Mouse (Mus musculus) adrenal gland, postnatal 4 days (tissue): ENCODE data around the gene Iqcn. TPM values are rescaled to one million over a fixed set of nuclear protein-coding genes. Genes with fewer than 3 reads are reported as not detected.

Experiments
- DNase-seq, 2 experiments: peaks; one replicate each; pipeline ENCODE4 v3.0.0; 2021 to 2022; ENCODE audit warnings: low spot score in 2 of 2, mixed read lengths in 2 of 2
- total RNA-seq, 2 experiments: library from RNA; stranded (reverse); gene quantifications; 2 replicates each; pipeline ENCODE4 v1.2.3; 2021

Iqcn gene
- total RNA-seq, 2 experiments from 2014 or later, result 0.14 to 0.25 TPM

DNA sequence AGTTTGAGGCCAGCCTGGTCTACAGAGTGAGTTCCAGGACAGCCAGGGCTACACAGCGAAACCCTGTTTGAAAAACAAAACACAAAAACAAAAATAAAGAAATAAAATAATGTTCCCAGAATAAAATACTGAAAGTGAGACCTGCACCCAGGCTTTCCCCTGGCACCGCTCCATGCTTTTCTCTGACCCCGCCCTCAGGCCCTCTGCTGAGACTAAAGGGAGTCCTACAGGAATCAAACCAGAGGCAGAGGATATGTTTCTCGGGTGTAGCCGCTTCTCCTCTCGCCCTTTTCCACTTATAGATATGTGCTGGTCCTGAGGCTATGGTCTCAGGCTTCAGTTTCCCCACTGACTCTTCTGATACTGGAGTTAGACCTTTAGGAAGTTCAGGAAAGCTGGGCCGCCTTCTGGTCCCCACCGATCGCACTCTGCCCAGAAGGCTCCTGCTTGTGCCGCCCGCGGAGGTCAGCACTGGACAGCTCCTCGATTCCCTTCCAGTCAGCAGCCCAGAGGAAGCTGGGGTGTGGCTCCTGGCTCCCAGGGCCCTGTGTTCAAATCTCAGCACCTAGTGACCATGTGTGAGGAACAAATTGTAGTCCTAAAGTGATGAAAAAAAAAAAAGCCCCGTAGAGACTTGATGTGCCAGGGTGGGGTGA is 22.7 kb downstream of the Iqcn start:
- DNase-seq, result no peak

DNA sequence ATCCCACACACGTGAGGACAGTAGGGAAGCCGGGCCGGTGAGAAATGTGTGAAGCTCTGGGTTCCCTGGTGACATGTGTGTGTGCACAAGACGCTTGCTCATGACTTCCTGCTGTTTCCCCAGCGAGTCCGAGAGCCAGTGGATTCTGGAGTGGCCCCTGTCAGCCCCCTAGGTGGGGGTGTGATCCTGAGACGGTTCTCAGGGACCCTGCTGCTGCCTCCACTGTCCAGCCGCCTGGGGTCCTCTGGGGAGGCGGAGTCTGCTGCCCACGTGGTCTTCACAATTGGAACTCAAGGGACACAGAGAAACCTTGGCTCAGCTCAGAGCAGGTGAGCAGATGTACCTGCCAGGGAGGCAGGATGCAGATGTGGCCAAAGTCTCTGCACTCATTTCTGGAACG is 23.5 kb downstream of the Iqcn start:
- DNase-seq, result no peak

DNA sequence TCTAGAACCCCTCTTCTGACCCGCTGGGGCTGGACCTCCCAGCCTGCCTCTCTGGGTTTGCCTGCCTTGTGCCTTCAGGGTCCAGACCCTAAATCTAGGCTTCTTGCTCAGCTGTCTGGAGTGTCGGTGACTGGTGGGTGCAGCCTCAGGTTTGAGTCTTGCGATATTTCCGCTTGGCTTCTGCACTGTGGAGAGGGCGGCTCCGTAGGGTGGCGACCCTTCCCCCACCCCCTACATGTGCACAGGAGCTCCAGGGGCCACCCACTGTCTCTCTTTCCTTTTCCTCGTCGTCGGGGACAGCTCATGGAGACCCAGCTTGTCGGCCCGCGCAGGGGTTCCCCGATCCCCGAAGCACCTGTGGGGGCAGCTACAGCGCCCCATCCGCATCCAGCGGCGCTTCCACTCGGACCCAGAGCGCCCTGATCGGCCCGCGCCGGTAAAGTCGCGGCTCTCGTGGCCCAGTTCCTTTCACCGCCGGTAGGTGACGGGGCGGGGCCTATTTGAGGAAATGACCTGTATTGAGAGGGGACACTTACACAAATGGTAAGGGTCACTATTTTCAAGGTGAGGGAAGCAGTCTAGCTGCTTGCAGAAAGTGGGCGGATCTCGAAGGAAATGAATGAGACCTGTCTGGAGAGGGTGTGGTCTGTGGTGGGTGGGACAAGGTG is 26.7 kb downstream of the Iqcn start:
- DNase-seq, result no peak

DNA sequence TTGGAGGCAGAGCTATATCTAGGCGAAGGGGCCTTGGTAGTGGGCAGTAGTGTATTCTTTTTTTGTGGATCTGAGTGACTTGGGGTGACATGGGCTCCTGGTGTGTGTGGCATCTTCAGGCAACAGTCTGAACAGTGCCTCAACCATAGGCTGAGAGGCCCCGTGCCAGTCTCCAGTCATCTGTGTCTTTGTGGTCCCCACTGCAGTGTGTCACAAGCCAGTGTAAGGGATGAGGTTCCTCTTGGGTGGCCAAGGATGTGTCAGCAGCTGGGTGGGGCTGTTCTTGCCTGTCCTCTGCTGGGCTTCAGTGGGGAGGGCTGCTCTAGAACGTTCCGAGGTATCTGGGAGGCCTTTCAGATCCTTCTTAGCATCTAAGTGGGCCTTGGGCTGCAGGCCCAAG is 27.7 kb downstream of the Iqcn start:
- no peak for DNase-seq

DNA sequence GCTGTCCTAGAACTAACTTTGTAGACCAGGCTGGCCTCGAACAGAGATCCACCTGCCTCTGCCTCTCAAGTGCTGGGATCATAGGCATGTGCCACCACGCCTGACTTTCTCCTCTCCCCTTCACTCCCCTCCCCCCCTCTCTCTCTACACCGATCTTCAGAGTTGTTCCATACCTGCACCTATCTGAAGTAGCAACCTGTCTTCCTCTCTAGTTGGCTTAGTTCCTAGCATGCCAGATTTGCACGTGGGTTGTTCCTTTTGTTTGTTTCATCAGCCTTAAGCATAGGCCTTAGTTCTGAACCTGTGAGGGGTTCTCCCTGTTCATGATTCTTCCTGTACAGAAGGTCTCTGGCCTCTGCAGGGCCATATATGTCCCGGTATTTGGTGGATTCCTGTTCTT is 34.4 kb downstream of the Iqcn start:
- no peak for DNase-seq

DNA sequence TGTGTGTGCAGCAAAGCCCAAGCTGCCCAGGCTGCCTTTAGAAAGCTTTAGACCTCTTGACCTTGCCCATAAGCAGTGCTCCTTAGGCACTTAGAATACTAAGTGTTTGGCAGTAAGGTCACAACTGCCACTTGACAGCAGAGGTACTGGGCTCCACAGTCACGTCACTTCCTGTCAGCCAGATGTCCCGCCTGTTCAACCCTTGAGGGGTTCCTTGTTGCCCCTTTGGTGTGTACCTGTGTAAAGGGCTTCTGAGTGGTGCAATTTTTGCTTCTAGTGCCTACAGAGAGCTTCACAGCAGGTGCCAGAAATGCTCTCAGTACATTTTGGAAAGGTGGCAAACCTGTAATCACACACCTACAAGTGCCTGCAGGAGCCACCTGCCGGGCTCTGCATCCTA is 35.0 kb downstream of the Iqcn start:
- no peak for DNase-seq

DNA sequence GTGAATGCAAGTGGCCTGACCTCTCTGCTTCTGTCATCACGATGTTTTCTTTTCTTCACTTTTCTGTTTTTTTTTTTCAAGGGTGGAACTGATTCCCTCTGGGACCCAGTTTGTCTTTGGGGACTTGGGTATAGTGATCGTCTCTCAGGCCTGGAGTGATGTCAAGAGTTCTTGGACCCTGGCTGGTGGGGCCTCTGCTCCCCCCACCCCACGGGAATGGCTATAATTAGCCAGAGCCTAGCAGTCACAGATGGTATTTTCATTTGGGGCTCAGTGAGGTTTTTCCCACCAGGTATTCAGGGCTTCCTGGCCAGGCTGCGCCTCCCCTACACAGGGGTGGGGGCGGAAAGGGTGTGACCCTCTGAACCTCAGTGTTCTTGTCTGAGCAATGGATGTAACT is 38.4 kb downstream of the Iqcn start:
- DNase-seq, result no peak

DNA sequence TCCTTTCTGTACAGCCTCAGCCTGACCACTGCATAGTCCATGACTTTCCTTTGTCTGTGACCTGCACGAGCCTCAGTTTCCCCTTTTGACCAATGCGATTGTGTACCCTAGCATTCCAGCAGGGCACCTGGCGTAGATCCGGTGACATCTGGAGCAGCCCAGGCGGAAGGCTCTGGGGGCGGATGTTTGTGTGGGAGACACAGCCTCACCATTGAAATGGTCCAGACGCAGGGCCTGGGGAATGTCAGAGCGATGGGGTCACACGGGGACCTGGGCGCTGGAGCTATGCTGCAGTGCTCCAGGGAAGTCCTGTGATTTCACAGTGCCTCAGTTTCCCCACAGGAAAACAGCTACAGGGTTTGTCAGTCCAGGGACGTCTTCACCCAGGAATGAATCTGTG is 38.9 kb downstream of the Iqcn start:
- no peak for DNase-seq

DNA sequence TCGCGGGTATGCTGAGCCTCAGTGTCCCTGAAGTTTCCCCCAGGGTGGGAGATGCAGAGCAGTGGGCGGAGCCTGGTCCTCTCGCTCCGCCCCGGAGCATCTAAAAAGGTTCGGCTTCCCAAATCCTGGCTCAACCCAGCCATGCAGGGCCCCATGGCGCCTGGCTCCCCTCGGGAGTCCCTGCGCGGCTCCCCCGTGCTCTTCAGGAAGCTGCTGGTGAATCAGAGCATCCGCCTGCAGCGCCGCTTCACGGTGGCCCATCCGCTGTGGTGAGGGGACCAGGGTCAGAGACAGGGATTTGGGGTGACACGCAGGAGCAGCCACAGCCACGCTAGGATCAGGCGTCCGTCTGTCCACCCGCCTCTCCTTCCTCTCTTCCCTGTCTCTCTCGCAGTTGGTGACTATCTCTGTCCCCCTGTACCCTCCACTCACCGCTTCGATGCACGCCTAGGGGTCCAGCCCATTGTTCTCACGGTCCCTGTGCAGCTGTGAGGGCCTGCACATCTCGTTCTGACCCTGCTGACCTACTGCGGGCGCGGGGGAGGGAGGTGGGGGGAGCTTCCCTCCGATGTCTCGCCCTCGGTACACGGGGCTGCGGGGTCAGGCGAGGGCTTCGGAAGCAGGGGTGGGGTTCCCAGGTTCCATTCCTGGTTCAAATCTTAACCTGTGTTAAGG is 39.9 kb downstream of the Iqcn start:
- DNase-seq, result no peak

DNA sequence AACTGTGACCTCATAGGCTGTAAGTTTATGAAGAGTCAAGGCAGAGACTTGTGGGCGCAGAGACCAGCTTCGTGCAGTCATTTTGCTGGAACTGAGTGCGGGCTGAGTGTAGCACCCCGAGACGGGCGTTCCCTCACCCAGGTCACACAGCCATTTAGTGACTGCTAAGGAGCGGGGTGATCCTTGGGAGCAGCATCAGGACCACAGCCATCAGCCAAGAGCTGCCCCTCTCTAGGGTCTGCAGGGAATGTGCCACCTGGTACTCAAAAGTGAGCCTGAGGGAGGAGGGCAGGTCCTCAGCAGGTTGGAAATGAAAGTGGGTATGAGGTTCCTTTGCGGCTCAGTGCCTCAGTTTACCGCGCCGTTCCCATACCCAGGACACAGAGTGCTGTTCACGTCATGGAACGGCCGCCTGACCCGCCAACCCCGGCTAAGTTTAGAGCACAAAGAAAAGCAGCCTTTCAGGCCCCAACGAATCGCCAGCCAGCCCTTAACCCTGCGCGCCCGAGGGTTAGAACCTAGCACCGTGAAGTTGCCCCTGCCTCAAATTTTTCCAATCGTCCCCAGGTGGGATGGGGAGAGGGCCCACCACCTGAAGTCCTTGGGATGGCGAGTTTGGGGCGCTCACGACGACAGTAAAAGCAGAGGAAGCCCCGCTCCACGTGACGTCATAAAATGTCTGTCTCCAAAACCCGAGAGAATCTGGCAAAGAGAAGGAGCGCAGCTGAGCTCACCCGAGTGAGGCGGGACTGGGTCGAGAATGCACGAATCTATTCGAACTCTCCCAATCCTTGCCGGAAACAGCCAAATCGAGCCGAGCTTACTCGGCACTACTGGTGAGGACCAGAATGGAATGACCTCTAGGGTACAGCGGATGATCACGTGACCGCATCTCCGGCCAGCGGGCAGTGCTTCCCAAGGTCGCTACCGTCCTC is 40.7 kb downstream of the Iqcn start:
- DNase-seq, result no peak

DNA sequence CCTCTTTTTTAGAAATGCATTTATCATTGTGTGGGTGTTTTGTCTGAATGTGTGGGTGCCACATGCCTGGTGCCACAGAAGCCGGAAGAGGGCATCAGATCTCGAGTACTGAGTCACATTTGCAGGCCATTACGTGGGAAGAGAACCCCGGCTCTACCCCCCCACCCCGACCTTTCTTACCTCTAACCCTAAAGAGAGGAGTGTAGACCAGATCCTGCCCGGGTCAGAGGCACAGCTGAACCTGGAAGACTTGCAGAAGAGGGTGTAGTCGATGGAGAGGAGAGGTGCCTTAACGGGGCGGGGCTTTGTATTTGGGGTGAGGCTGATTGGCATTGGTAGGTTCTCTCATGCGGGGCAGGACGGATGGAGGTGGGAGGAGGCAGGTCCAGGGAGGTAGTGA is 41.5 kb downstream of the Iqcn start:
- DNase-seq, result no peak

DNA sequence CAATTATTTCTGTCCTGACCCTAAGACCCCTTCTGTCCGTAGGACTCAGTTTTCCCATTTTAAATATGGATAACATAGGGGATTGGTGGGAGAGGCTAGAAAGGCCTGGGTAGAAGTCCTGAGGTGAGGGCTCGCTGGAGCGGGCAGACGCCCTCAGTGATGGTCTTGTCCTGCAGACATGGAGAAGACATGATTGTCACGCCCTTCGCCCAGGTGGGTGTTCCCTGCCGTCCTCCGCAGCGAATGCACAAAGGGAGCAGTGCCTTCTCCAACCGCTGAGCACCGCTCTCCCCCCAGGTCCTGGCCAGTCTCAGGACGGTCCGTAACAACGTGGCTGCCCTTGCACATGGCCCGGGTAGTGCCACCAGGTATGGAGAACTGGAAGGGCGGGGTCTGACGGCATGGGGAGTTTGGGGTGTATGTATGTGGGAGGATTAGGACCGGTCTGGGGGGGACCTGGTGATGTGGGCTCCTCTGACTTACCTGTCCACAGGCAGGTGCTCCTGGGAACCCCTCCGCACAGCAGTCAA is 42.5 kb downstream of the Iqcn start:
- no peak for DNase-seq

DNA sequence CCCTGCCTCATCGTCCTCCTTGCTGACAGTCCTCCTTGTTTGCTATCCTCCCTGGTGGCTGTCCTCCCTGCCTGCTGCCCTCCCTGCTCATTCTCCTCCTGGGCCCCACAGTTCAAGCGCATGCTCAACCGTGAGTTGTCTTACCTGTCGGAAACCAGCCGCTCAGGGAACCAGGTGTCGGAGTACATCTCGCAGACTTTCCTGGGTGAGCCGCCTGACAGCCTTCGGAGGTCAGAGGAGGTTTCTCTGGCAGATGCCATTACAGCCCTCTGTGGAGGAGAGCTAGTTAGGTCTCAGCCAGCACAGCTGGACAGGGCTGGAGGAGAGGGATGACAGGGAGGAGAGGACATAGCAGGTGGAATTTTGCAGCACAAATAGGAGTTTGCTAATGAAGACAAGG is 43.4 kb downstream of the Iqcn start:
- no peak for DNase-seq

DNA sequence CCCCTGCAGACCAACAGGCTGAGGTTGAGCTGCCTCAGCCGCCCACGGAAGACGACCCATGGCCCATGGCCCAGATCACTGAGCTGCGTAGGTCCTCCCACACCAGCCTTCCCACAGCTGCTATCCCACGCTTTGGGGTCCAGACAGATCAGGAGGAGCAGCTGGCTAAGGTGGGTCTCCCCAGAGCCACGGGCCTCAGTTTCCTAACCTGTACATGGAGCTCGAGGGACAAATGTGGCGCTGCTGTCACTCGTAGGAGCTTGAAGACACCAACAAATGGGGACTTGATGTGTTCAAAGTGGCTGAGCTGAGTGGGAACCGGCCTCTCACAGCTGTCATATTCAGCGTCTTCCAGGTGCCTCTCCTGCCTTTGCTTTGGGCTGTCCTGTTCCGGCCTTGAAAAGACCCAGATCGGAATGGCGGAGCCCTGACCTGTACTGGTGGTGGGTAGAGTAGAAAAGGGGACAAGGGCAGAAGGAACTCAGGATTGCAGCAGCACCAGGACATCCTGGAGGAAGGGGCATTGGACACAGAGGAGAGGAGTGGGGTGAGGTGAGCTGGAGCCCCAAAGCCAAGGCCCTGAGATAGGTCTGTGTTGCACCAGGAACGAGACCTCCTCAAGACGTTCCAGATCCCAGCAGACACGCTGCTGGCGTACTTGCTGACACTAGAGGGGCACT is 44.1 kb downstream of the Iqcn start:
- DNase-seq, result no peak

DNA sequence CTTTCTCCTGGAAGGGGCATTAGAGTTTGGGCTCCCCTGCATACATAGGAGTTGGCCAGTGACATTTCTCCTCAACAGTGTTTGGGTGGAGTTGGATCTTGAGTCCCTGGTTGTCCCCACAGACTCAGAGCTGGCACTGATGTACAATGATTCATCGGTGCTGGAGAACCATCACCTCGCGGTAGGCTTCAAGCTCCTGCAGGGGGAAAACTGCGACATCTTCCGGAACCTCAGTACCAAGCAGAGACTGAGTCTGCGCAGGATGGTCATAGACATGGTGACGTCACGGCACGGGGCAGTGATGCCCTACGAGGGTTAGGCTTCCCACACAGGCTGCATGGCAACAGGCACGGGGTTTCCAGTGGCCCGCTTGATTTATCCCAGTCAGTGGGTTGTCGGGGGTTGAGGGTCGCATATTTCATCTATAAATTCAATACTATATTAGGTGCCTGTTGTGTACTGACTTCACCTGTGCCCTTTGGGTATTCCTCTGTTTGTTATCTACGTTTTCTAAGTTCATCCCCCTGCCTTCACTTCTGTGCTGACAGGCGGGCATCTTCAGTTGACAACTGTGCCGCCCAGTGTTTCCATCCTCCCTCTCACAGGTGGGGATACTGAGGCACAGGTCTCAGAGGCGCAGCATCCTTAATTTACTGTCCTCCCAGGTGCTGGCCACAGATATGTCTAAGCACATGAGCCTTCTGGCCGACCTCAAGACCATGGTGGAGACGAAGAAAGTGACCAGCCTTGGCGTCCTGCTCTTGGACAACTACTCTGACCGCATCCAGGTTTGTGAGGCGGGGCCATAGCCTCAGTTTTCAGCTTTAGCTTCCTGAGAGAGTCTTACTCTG is 45.2 kb downstream of the Iqcn start:
- no peak for DNase-seq

DNA sequence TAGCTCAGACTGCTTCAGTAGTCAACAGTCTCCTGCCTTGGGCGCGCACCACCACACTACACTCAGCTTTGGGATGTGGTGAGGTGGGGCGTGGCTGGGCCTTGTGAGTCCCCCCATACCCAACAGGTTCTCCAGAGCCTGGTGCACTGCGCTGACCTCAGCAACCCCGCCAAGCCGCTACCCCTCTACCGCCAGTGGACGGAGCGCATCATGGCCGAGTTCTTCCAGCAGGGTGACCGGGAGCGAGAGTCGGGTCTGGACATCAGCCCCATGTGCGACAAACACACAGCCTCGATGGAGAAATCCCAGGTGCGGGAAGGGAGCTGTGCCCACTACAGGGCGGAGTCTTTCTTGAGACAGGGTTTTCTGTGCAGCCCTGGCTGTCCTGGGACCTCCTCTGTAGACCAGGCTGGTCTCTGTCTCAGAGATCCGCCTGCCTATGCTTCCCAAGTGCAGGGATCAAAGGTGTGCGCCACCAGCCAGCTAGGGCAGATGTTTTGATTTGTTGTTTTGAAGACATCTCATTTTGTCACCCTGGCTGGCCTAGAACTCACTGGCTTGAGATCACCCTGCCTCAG is 45.9 kb downstream of the Iqcn start:
- DNase-seq, result no peak

DNA sequence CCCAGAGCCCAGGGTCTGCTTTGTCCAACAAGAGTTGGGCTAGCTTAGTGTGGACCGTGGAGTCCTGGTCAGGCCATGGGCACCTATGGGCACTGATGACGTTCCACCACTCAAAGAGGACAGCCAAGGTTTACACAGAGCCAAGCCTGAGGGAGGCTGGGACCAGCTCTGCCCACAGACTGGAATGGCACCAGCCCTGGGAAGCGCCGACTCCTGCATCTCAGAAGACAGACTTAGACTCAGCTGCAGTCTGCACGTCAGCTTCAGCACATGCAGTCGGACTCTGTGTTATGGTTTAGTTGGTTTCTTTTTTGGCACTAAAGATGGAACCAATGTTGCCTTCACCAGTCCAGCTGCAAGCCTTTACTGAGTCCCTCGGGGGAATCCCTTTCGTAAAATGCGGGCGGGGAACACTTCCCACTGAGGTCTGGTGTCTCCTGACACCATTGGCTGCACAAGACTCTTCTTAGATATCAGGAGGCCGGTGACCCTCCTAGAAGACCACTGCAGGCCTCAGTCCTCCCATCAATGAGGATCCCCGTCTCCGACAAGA is 46.9 kb downstream of the Iqcn start:
- no peak for DNase-seq

DNA sequence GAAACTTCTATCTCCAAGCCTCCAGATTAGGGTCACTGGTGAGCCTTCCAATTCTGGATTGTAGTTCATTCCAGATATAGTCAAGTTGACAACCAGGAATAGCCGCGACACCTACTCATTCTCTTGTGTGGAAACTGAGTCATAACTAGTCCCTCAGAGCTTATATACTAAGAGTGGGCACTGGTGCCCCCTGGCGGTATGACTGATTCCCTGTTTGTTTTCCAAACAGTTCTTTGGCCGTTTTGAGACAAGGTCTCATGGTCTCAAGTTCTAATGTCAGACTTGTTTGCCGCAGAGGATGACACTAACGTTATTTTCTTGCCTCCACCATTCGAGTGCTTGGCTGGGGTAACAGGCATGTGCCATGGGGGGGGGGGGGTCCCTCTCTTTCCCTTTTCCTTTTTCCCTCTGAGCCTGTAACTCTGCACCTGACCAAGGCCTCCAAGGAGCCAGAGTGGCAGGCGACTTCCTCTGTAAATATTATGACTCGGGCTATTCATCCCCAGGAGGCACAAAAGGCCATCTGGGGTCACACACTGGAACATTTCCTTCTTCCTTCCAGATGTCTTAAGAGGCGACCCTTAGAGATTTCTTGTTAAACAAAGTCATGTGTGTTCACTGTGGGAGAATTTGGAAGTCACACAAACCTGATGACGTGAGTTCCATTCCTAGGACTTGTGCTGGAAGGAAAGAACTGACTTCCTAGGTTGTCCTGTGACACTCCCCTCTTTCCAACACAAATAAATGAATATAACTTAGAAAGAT is 48.9 kb downstream of the Iqcn start:
- no peak for DNase-seq
